In the genomic region with DNA sequence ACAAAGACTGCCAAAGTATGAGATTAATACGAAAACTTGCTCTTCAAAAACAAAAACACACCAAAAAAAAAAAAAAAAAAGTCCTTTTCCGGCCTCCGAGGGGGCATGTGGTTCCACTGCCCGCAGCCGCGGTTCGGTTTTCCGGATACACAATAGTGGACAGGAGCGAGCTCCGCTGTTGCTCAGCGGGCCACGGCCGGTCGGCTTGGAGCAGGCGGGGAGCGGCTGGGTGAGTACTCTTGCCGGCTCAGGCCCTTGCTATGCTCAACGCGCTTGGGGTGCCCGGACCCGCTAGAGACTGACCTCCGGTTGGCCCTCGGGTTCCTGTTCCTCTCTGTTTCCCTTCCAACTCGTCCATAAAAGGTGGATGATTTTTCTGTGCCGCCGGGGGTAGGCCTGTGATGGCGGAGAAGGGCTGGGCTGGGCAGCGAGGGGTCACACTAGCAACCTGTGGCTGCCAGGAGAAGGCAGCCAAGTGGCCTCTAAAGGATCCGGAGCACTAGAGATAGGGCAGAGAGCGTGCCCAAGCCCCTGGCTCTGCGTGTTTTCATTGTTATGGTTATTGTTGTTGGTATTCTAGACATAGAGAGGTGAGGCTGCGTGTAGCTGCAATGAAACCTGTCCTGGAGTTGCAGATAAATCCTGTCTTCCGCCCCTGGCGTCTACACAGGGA, we compare ENCODE assay signal across 7 mouse cellular contexts. TPM values are rescaled to one million over a fixed set of nuclear protein-coding genes. Genes with fewer than 3 reads are reported as not detected.
DNase-seq lines count a peak whose midpoint lies in the region; ATAC-seq and TF ChIP-seq lines count a peak whose summit lies in the region.

No protein-coding gene starts in this region.

- peak; percentile 9 for ATAC-seq in CD4-positive, CD25-positive, alpha-beta regulatory T cell, adult 4 months
- no peak for ATAC-seq in kidney, embryonic 15.5 days (replicated peaks; ENCODE audit: low FRiP score)

- H3K36me3 ChIP-seq in kidney, embryonic 15.5 days, result no peaks in the 10 kb centered on the region

- TF ChIP-seq POLR2A in embryonic fibroblast, embryonic 13.5 days (IDR thresholded peaks at IDR 0.05; ENCODE audit: low read depth, low read length), result no peak

- intact Hi-C loops in left cerebral cortex, postnatal 14 days (cut with DNase I), result loop anchor here (5.0 to 10.0 kb wide), 2 partner anchors 310 to 362 kb away; no protein-coding TSS in a partner anchor

- H3K27me3 ChIP-seq in kidney, embryonic 15.5 days, result no peaks in the 10 kb centered on the region

- TF ChIP-seq CTCF in embryonic fibroblast, embryonic 13.5 days (IDR thresholded peaks at IDR 0.05; ENCODE audit: borderline replicate concordance, insufficient read depth, low read length), result no peak

- peak overlapping the region; percentile 72 for H3K9ac ChIP-seq in kidney, embryonic 15.5 days

- peak; percentile 64 for DNase-seq in lung, postnatal 36 days
- DNase-seq in cerebellum, postnatal 10 days, result no peak
- DNase-seq in left cerebral cortex, postnatal 14 days (ENCODE audit: low spot score in 2 of 2), result no peak
- no peak for DNase-seq in thymus, postnatal 10 days (ENCODE audit: low spot score in 2 of 2)

- H3K4me3 ChIP-seq in embryonic fibroblast, embryonic 13.5 days (ENCODE audit: insufficient read depth, low read length), result peak overlapping the region; percentile 30
- H3K4me3 ChIP-seq in kidney, embryonic 15.5 days (replicated peaks), result peak overlapping the region; percentile 80

- H3K4me2 ChIP-seq in kidney, embryonic 15.5 days, result peak overlapping the region; percentile 90

- H3K27ac ChIP-seq in embryonic fibroblast, embryonic 13.5 days (ENCODE audit: insufficient read depth, low read length), result peak overlapping the region; percentile 69
- H3K27ac ChIP-seq in kidney, embryonic 15.5 days, result peak overlapping the region; percentile 100

- 5% methylated on average over 34 of the region's 34 CpGs for WGBS in kidney, embryonic 15.5 days

- no peaks in the 10 kb centered on the region for H3K4me1 ChIP-seq in embryonic fibroblast, embryonic 13.5 days (ENCODE audit: control insufficient read depth, insufficient read depth, low read length)
- H3K4me1 ChIP-seq in kidney, embryonic 15.5 days, result peaks cover 85% of the 10 kb centered on the region

- no peaks in the 10 kb centered on the region for H3K9me3 ChIP-seq in kidney, embryonic 15.5 days (replicated peaks)

RNA-seq across cellular contexts. Expression of a gene that starts 3.3 kb away (rescaled TPM):
- 1 to 10 TPM; 1.9 to 2.5 TPM for polyA plus RNA-seq in CD4-positive, CD25-positive, alpha-beta regulatory T cell, adult 4 months (2017; shearing (Covaris generic))
- polyA plus RNA-seq in embryonic fibroblast, embryonic 13.5 days (2011; ENCODE audit: insufficient read length, low read depth, missing spikeins), result 8.3 and 10.4 TPM in 2 replicates
- polyA plus RNA-seq in kidney, embryonic 15.5 days (2015; fragmentation: Nextera tagmentation; extraction: Ambion mirVana), result 6.4 and 7.1 TPM in 2 replicates
- not detected for total RNA-seq in left cerebral cortex, postnatal 14 days (2021)

RNA-seq across cellular contexts. Expression of a gene that starts 8.3 kb away (rescaled TPM):
- polyA plus RNA-seq in CD4-positive, CD25-positive, alpha-beta regulatory T cell, adult 4 months (2017; shearing (Covaris generic)), result under 1 TPM; 0.22 to 0.56 TPM
- 19.1 and 21.9 TPM in 2 replicates for polyA plus RNA-seq in embryonic fibroblast, embryonic 13.5 days (2011; ENCODE audit: insufficient read length, low read depth, missing spikeins)
- polyA plus RNA-seq in kidney, embryonic 15.5 days (2015; fragmentation: Nextera tagmentation; extraction: Ambion mirVana), result 4.4 and 4.5 TPM in 2 replicates
- total RNA-seq in left cerebral cortex, postnatal 14 days (2021), result not detected

RNA-seq across cellular contexts. Expression of a gene that starts 11.7 kb away (rescaled TPM):
- not detected for polyA plus RNA-seq in CD4-positive, CD25-positive, alpha-beta regulatory T cell, adult 4 months (2017; shearing (Covaris generic))
- polyA plus RNA-seq in embryonic fibroblast, embryonic 13.5 days (2011; ENCODE audit: insufficient read length, low read depth, missing spikeins), result 4.1 and 5.9 TPM in 2 replicates
- polyA plus RNA-seq in kidney, embryonic 15.5 days (2015; fragmentation: Nextera tagmentation; extraction: Ambion mirVana), result 18.8 and 20.2 TPM in 2 replicates
- total RNA-seq in left cerebral cortex, postnatal 14 days (2021), result not detected

RNA-seq across cellular contexts. Expression of a gene that starts 22.5 kb away (rescaled TPM):
- polyA plus RNA-seq in CD4-positive, CD25-positive, alpha-beta regulatory T cell, adult 4 months (2017; shearing (Covaris generic)), result not detected
- polyA plus RNA-seq in embryonic fibroblast, embryonic 13.5 days (2011; ENCODE audit: insufficient read length, low read depth, missing spikeins), result 9.6 and 14.1 TPM in 2 replicates
- 47.1 and 49.1 TPM in 2 replicates for polyA plus RNA-seq in kidney, embryonic 15.5 days (2015; fragmentation: Nextera tagmentation; extraction: Ambion mirVana)
- total RNA-seq in left cerebral cortex, postnatal 14 days (2021), result not detected

RNA-seq across cellular contexts. Expression of a gene that starts 28.4 kb away (rescaled TPM):
- not detected for polyA plus RNA-seq in CD4-positive, CD25-positive, alpha-beta regulatory T cell, adult 4 months (2017; shearing (Covaris generic))
- 13.1 and 22.5 TPM in 2 replicates for polyA plus RNA-seq in embryonic fibroblast, embryonic 13.5 days (2011; ENCODE audit: insufficient read length, low read depth, missing spikeins)
- 58.5 and 62.7 TPM in 2 replicates for polyA plus RNA-seq in kidney, embryonic 15.5 days (2015; fragmentation: Nextera tagmentation; extraction: Ambion mirVana)
- total RNA-seq in left cerebral cortex, postnatal 14 days (2021), result not detected
